Mouse (Mus musculus): ENCODE measurements around the gene Gbp8. TPM values are rescaled to one million over a fixed set of nuclear protein-coding genes. Genes with fewer than 3 reads are reported as not detected.

The Gbp8 gene
- polyA plus RNA-seq, 1 experiment from 2014 or later = 2.4 TPM

Other genes starting within 250 kb of the Gbp8 start
- gene Abcg3, start 156.8 kb downstream of the Gbp8 start, polyA plus RNA-seq (2015; fragmentation: Nextera tagmentation; extraction: Ambion mirVana) = 4.3 and 4.8 TPM in 2 replicates
- 1.1 and 1.2 TPM in 2 replicates for gene Gbp9, start within 50 bp of the Gbp8 start, polyA plus RNA-seq (2015; fragmentation: Nextera tagmentation; extraction: Ambion mirVana)
- gene Gbp4, start within 50 bp of the Gbp8 start, polyA plus RNA-seq (2015; fragmentation: Nextera tagmentation; extraction: Ambion mirVana) = 0.61 and 0.90 TPM in 2 replicates
- gene Gbp10, start 100.0 kb upstream of the Gbp8 start, polyA plus RNA-seq (2015; fragmentation: Nextera tagmentation; extraction: Ambion mirVana) = 0.21 and 0.29 TPM in 2 replicates
- gene Gm43302, start 154.2 kb upstream of the Gbp8 start, polyA plus RNA-seq (2015; fragmentation: Nextera tagmentation; extraction: Ambion mirVana) = 0.03 TPM in 2 replicates
- gene Gbp6, start 154.2 kb upstream of the Gbp8 start, polyA plus RNA-seq (2015; fragmentation: Nextera tagmentation; extraction: Ambion mirVana) = 2.1 TPM in 2 replicates

All from liver, embryonic 15.5 days (tissue).